Mouse (Mus musculus) granulocyte monocyte progenitor cell, adult 5-6 weeks (primary cell): ENCODE results near the gene Ly86. TPM values are rescaled to one million over a fixed set of nuclear protein-coding genes. Genes with fewer than 3 reads are reported as not detected.

ENCODE experiments used
- ATAC-seq: replicated peaks from 2 replicates; pipeline ENCODE4 v1.8.0; 2016; ENCODE audit warnings: mild to moderate bottlenecking, moderate TSS enrichment, inconsistent platforms; ENCODE audit not compliant: poor library complexity, severe bottlenecking
- total RNA-seq, 2 experiments: library from RNA; stranded (forward) in 1 of 2; stranded (reverse) in 1 of 2; fragments of 200-712, 200-1000 nt in 1 of 2; fragments of >200 nt in 1 of 2; fragmentation: Nextera tagmentation in 1 of 2; gene quantifications; 2 replicates each; pipeline ENCODE4 v1.2.3; 2014 to 2017

The Ly86 gene
- total RNA-seq (2014; fragmentation: Nextera tagmentation), result 195 and 204 TPM in 2 replicates
- total RNA-seq (2017), result 155 and 188 TPM in 2 replicates

DNA sequence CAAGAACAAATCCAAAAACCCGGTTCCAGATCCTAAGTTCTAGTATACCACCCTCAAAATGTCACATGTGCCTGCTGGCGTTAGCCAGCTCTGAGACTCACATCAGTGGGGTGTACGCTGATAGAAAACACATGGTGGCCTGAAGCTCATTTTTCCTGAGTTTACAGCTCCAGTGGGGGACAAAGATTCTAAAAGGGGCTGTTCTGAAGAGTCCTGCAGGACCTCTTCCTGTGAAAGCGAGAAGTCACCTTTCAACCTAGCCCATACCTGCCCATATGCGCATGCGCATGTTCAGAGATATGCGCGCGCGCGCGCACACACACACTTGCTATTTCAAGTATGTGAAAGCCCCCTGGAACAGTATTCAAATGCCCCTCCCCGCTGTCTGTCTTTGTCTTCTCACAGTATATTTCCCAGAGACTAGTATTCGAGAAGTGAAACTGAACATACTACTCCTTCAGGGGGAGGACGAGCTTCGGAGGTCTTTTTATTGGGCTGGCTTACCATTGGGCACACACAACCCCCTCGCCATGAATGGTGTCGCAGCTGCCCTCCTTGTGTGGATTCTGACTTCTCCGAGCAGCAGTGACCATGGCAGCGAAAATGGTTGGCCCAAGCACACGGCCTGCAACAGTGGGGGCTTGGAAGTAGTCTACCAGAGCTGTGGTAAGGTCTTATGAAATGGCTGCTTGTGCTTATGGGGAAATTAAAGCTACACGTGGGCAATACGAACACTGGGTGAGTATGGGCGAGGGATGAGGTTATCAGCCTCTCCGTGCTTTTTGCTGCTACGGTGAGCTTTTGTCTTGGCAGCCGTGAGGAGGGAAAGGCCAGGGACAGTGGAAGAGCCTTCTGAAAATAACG is at the start of gene Ly86:
Gene Ly86, plus strand, starts transcription at position 300 of the 864 bp plus-strand sequence.
- ATAC-seq, result peak; percentile 76

- ATAC-seq, result no peak
Measured at GRCm38 (mm10) chr13:37297886-37298285, 47.1 kb upstream of the Ly86 start.

DNA sequence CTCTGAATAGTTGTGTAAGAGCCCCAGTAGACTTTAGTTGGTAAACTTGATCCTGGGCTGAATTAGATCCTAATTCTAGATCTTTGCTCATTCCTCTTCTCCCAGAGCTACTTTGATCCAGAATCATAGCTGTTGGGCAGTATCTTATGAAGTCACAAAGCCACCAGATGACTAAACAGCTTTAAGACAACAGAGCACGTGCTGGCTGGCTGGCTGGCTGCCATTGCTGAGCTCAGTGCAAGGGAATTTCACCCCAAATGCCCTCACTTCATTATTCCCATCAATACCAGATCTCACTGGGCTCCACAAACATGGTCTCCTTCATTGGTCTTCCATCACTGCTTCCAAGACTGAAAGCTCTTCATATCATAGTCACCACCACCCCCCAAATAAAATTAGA is 46.2 kb upstream of the Ly86 start:
- no peak for ATAC-seq

GRCm38 (mm10) chr13:37302877-37303276 is 42.1 kb upstream of the Ly86 start:
- ATAC-seq, result no peak

DNA sequence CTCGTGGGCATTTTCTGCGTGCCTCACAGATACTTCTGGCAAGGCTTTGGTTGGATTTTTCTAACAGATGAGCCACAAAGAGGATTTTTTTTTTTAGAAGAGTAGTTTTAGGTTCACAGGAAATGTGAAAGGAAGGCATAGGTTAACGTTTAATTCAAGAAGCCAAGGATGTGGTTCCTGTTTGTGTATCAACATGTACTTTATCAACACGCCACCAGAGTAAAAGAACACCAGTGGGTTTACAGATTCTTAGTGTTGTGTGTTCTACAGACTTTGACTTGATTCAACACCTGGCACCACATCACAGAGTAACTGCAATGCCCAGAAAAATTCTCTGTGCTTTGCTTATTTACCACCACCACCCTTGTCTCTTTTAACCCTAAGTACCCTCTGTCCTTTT is 37.0 kb upstream of the Ly86 start:
- ATAC-seq, result no peak

GRCm38 (mm10) chr13:37309296-37309695 is 35.7 kb upstream of the Ly86 start:
- no peak for ATAC-seq

- no peak for ATAC-seq
Measured at GRCm38 (mm10) chr13:37310331-37310730, 34.7 kb upstream of the Ly86 start.

- no peak for ATAC-seq
Measured at GRCm38 (mm10) chr13:37311555-37312221, 33.3 kb upstream of the Ly86 start.

GRCm38 (mm10) chr13:37312222-37312928 is 32.6 kb upstream of the Ly86 start:
- peak; percentile 95 for ATAC-seq

DNA sequence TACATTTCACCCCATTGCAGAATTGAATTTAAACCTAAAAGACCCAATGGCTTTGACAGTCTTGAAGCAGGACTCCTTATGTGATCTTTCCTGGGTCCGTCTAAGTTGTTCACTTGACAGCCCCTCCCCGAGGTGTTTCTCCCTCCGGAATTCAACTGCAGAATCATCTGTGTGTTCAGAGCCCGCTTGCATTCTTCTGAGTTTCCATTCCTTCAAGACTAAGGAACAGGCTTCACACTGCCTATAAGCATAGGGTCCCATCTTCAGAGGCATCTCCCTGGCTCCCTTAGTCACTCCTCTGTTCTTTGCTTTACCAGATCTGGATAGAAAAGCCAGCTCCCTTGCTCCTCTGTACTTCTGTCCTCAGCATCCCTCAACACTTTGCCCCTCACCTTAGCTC is 32.1 kb upstream of the Ly86 start:
- no peak for ATAC-seq

GRCm38 (mm10) chr13:37325504-37325903 is 19.5 kb upstream of the Ly86 start:
- ATAC-seq, result peak; percentile 84

DNA sequence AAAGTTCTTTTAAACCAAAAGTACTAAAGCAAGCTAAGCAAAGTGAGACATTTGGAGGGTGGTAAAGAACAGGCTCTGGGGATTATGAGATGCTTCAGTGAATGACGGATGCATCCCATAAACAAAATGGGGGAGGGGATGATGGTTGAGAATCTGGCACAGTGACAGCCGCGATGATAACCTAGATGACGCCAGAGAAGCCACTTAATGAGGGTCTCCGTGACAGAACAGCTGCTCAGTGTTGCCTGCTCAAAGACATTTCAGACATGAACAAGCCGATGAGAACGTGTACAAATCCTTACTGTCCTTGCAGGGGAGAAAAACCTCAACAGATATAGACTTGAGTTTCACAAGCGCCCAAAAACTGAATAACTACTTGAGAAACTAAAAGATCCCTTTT is 15.3 kb upstream of the Ly86 start:
- no peak for ATAC-seq

DNA sequence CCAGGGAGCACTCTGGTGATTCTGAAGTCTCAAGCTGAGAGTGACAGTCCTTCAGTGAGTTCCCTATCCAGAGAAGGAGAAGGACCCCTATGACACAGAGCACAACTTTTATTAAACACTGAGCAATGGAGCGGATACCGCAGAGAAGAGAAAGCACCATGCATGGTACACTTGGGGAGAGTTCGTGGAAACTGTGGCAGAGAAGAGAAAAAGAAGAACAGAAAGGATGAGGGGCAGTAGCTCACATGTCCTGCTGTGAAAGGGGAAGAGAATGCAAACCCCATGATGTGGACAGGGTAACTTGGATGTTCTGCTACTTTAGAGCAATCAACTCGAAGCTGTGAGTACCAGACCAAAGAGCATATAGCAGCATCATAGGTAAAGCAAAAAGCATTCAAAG is 14.0 kb upstream of the Ly86 start:
- ATAC-seq, result peak; percentile 73

- ATAC-seq, result peak; percentile 50
Measured at GRCm38 (mm10) chr13:37332779-37333543, 12.0 kb upstream of the Ly86 start.

DNA sequence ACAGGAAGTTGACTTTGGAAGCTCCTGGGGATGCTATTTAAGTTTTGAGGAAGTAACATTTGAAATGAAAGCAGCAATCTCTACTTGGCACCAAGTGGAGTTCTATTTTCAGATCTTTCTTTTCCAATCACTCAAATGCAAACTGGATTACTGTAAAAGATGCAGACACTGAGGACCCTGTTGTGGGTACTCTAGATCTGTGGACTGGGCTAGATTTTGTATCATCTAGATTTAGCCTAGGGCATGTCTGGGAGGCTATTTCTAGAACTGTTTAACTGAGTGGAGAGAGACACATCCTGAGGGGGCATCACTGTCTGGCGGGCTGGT is 11.5 kb upstream of the Ly86 start:
- peak; percentile 35; the same call in 1 of the 2 replicates for ATAC-seq

DNA sequence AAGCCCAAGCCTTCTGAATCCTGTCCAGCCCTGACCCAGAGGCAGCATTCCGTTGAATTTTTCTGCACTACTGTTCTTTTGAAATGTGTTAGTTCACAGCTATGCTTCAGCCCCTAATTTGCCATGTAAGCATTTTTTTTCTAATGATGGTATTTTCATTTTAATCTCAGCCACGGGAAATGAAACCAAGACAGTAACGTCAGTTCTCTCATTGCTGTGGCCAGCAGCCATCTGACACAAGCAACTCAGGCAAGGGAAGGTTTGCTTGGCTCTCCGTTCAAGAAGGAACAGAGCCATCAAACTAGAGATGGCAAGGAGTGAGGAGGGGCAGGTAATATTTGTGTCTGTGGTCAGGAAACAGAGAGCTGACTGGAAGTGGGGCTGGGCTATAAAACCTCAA is 7.7 kb upstream of the Ly86 start:
- peak; percentile 66 for ATAC-seq

- ATAC-seq, result peak; percentile 75
Measured at GRCm38 (mm10) chr13:37337871-37338270, 7.1 kb upstream of the Ly86 start.

GRCm38 (mm10) chr13:37342804-37343203 is 2.2 kb upstream of the Ly86 start:
- no peak for ATAC-seq

DNA sequence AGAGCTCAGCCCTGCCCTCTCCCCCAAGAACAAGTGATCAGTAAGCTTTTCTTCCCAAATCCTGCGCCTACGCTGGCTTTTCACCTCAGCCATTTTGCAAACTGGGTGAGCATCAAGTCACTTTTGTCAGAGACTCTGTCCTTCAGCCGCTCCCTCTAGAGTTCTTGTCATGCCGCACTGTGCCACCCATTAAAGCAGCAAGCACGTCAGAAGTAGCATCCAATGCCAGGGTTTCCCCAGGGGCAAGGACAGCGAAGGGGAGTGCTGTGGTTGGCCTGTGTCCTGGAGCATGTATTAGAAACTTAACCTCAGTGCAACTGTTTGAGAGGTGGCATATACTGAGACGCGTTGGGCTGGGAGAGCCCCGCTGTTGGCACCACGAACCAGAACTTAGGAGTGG is 815 bp downstream of the Ly86 start:
- 0 out of 2 replicates have a peak, but pooled peaks have one; percentile 12 for ATAC-seq

GRCm38 (mm10) chr13:37347871-37348595 is 3.0 kb downstream of the Ly86 start:
- ATAC-seq, result peak; percentile 70
